Mouse (Mus musculus) liver, embryonic 15.5 days (tissue): Measurements from ENCODE around the gene Col16a1. TPM values are rescaled to one million over a fixed set of nuclear protein-coding genes. Genes with fewer than 3 reads are reported as not detected.

Source experiments
- ATAC-seq: fragments of 200-750 bp; cut with Nextera tagmentation; 2 replicates; pipeline ENCODE4 v1.8.0; 2017; ENCODE audit warnings: moderate number of reproducible peaks, mild to moderate bottlenecking, moderate library complexity; ENCODE audit not compliant: insufficient read depth
- H3K27ac ChIP-seq: fragments of 300-500 bp; sonication (generic); replicated peaks from 2 replicates; pipeline ENCODE4 v1.5.1; 2015; ENCODE audit warnings: mild to moderate bottlenecking, inconsistent platforms
- H3K27me3 ChIP-seq: fragments of 300-500 bp; sonication (generic); 2 replicates; pipeline ENCODE4 v1.6.1; 2015; ENCODE audit warnings: mild to moderate bottlenecking, inconsistent platforms
- H3K36me3 ChIP-seq: fragments of 300-500 bp; sonication (generic); replicated peaks from 2 replicates; pipeline ENCODE4 v1.6.1; 2015; ENCODE audit warnings: moderate library complexity, mild to moderate bottlenecking, inconsistent platforms
- H3K4me1 ChIP-seq: fragments of 300-500 bp; sonication (generic); replicated peaks from 2 replicates; pipeline ENCODE4 v1.6.1; 2015; ENCODE audit warnings: inconsistent platforms
- H3K4me2 ChIP-seq: fragments of 300-500 bp; sonication (generic); 2 replicates; pipeline ENCODE4 v1.6.1; 2015; ENCODE audit warnings: moderate library complexity, mild to moderate bottlenecking, inconsistent platforms
- H3K4me3 ChIP-seq: fragments of 300-500 bp; sonication (generic); replicated peaks from 2 replicates; pipeline ENCODE4 v1.5.1; 2015; ENCODE audit warnings: mild to moderate bottlenecking, inconsistent platforms
- H3K9ac ChIP-seq: fragments of 300-500 bp; sonication (generic); 2 replicates; pipeline ENCODE4 v1.6.1; 2015; ENCODE audit warnings: moderate library complexity, mild to moderate bottlenecking, inconsistent platforms
- H3K9me3 ChIP-seq: fragments of 300-500 bp; sonication (generic); replicated peaks from 2 replicates; pipeline ENCODE4 v1.6.1; 2016; ENCODE audit warnings: inconsistent platforms
- WGBS: fragments of 180-500 bp; shearing (Covaris S2); methylation state at CpG from one replicate; pipeline ENCODE4 v1.1.7; 2015; ENCODE audit warnings: mixed read lengths; ENCODE audit not compliant: insufficient replicate concordance; 5-methylcytosine and 5-hydroxymethylcytosine counted together
- polyA plus RNA-seq: library from polyadenylated mRNA; unstranded; fragments of >200 nt; fragmentation: Nextera tagmentation; extraction: Ambion mirVana; gene quantifications from 2 replicates; pipeline ENCODE4 v1.2.1, GENCODE M21; 2015

The Col16a1 gene
- polyA plus RNA-seq, 1 experiment from 2014 or later, result 3.4 TPM

GRCm38 (mm10) chr4:130066816-130067215 lies 19.2 kb downstream of the Col16a1 start:
- WGBS, result 8% methylated on average over 8 of the region's 8 CpGs
- H3K36me3 ChIP-seq, result no peaks in the 10 kb centered on the region

GRCm38 (mm10) chr4:130070523-130070922 lies 22.9 kb downstream of the Col16a1 start:
- Histone ChIP-seq H3K4me1 (no peaks in the 10 kb centered on the region), H3K36me3 (no peaks in the 10 kb centered on the region), H3K4me2 (no peak overlapping the region), H3K9me3 (no peaks in the 10 kb centered on the region), H3K9ac (no peak overlapping the region), H3K27me3 (peaks cover 6% of the 10 kb centered on the region; the same call in 1 of the 2 replicates), H3K27ac (no peak overlapping the region), H3K4me3 (no peak overlapping the region)
- 53% methylated on average over 3 of the region's 3 CpGs for WGBS
- ATAC-seq, result no peak

More at GRCm38 (mm10) chr4:130066816-130067215, 19.2 kb downstream of the Col16a1 start:
- Histone ChIP-seq H3K4me3 (no peak overlapping the region), H3K27ac (no peak overlapping the region), H3K4me1 (no peaks in the 10 kb centered on the region), H3K9me3 (no peaks in the 10 kb centered on the region), H3K4me2 (no peak overlapping the region), H3K9ac (no peak overlapping the region), H3K27me3 (no peaks in the 10 kb centered on the region)
- no peak for ATAC-seq

- H3K4me1 ChIP-seq, result no peaks in the 10 kb centered on the region
- H3K9ac ChIP-seq, result no peak overlapping the region
- no peak overlapping the region for H3K27ac ChIP-seq
- H3K36me3 ChIP-seq, result no peaks in the 10 kb centered on the region
- no peaks in the 10 kb centered on the region for H3K9me3 ChIP-seq
- 28% methylated on average over 2 of the region's 2 CpGs for WGBS
- peaks cover 17% of the 10 kb centered on the region for H3K27me3 ChIP-seq
- H3K4me2 ChIP-seq, result no peak overlapping the region
- ATAC-seq, result no peak
- no peak overlapping the region for H3K4me3 ChIP-seq
These were observed 24.1 kb downstream of the Col16a1 start for GRCm38 (mm10) chr4:130071758-130072157.

GRCm38 (mm10) chr4:130073367-130073766 lies 25.7 kb downstream of the Col16a1 start:
- H3K4me3 ChIP-seq, result no peak overlapping the region
- H3K4me2 ChIP-seq, result no peak overlapping the region
- H3K4me1 ChIP-seq, result no peaks in the 10 kb centered on the region
- H3K36me3 ChIP-seq, result no peaks in the 10 kb centered on the region
- WGBS, result 65% methylated on average over 4 of the region's 4 CpGs
- H3K9me3 ChIP-seq, result no peaks in the 10 kb centered on the region
- no peak overlapping the region for H3K27ac ChIP-seq
- peaks cover 33% of the 10 kb centered on the region for H3K27me3 ChIP-seq
- H3K9ac ChIP-seq, result no peak overlapping the region
- no peak for ATAC-seq

- H3K27ac ChIP-seq, result no peak overlapping the region
- H3K9ac ChIP-seq, result no peak overlapping the region
- WGBS, result 59% methylated on average over 17 of the region's 17 CpGs
- H3K4me1 ChIP-seq, result no peaks in the 10 kb centered on the region
- H3K27me3 ChIP-seq, result peaks cover 36% of the 10 kb centered on the region
- H3K36me3 ChIP-seq, result no peaks in the 10 kb centered on the region
- no peak for ATAC-seq
- H3K4me3 ChIP-seq, result no peak overlapping the region
- H3K4me2 ChIP-seq, result no peak overlapping the region
- no peaks in the 10 kb centered on the region for H3K9me3 ChIP-seq
These were observed 27.3 kb downstream of the Col16a1 start for GRCm38 (mm10) chr4:130074761-130075515.

GRCm38 (mm10) chr4:130076856-130077255 lies 29.2 kb downstream of the Col16a1 start:
- H3K4me1 ChIP-seq, result no peaks in the 10 kb centered on the region
- no peaks in the 10 kb centered on the region for H3K9me3 ChIP-seq
- 44% methylated on average over 8 of the region's 8 CpGs for WGBS
- no peak overlapping the region for H3K4me2 ChIP-seq
- no peaks in the 10 kb centered on the region for H3K36me3 ChIP-seq
- H3K27me3 ChIP-seq, result peaks cover 43% of the 10 kb centered on the region
- H3K9ac ChIP-seq, result no peak overlapping the region
- no peak overlapping the region for H3K4me3 ChIP-seq
- ATAC-seq, result no peak
- H3K27ac ChIP-seq, result no peak overlapping the region

- Histone ChIP-seq H3K27me3 (peaks cover 48% of the 10 kb centered on the region), H3K9me3 (no peaks in the 10 kb centered on the region), H3K9ac (no peak overlapping the region), H3K4me3 (no peak overlapping the region), H3K36me3 (no peaks in the 10 kb centered on the region), H3K4me2 (no peak overlapping the region), H3K27ac (no peak overlapping the region), H3K4me1 (no peaks in the 10 kb centered on the region)
- 35% methylated on average over 17 of the region's 17 CpGs for WGBS
- ATAC-seq, result no peak
These were observed 31.3 kb downstream of the Col16a1 start for GRCm38 (mm10) chr4:130078816-130079485.

GRCm38 (mm10) chr4:130079521-130079920 lies 31.9 kb downstream of the Col16a1 start:
- WGBS, result 44% methylated on average over 3 of the region's 3 CpGs

GRCm38 (mm10) chr4:130081345-130082190 lies 33.9 kb downstream of the Col16a1 start:
- no peak overlapping the region for H3K9ac ChIP-seq
- WGBS, result 58% methylated on average over 19 of the region's 19 CpGs
- H3K4me1 ChIP-seq, result no peaks in the 10 kb centered on the region
- no peak overlapping the region for H3K4me3 ChIP-seq
- no peak overlapping the region for H3K27ac ChIP-seq
- no peaks in the 10 kb centered on the region for H3K9me3 ChIP-seq
- no peak overlapping the region for H3K4me2 ChIP-seq
- no peak for ATAC-seq
- H3K36me3 ChIP-seq, result no peaks in the 10 kb centered on the region
- peaks cover 33% of the 10 kb centered on the region for H3K27me3 ChIP-seq

More at GRCm38 (mm10) chr4:130079521-130079920, 31.9 kb downstream of the Col16a1 start:
- Histone ChIP-seq H3K36me3 (no peaks in the 10 kb centered on the region), H3K4me1 (no peaks in the 10 kb centered on the region), H3K4me3 (no peak overlapping the region), H3K27me3 (peaks cover 48% of the 10 kb centered on the region), H3K27ac (no peak overlapping the region), H3K4me2 (no peak overlapping the region), H3K9ac (no peak overlapping the region), H3K9me3 (no peaks in the 10 kb centered on the region)
- ATAC-seq, result no peak

GRCm38 (mm10) chr4:130082211-130082610 lies 34.6 kb downstream of the Col16a1 start:
- no peak for ATAC-seq
- Histone ChIP-seq H3K36me3 (no peaks in the 10 kb centered on the region), H3K4me3 (no peak overlapping the region), H3K9me3 (no peaks in the 10 kb centered on the region), H3K4me1 (no peaks in the 10 kb centered on the region), H3K4me2 (no peak overlapping the region), H3K27me3 (peaks cover 27% of the 10 kb centered on the region), H3K27ac (no peak overlapping the region), H3K9ac (no peak overlapping the region)
- 46% methylated on average over 9 of the region's 9 CpGs for WGBS
